Mouse (Mus musculus) colon, adult 2 months (tissue): Measurements from ENCODE around the gene Clec5a. TPM values are rescaled to one million over a fixed set of nuclear protein-coding genes. Genes with fewer than 3 reads are reported as not detected.

Experiments
- polyA plus RNA-seq: library from polyadenylated mRNA; depleted of rRNA; stranded (reverse); fragments of >200 nt; gene quantifications from 2 replicates; pipeline ENCODE4 v1.2.3, GENCODE M21; 2012; rRNA removed

Gene Clec5a
- 0.28 TPM in 1 of 2 replicates, not detected in the other for polyA plus RNA-seq

GRCm38 (mm10) chr6:40585645-40586044, at the start of gene Clec5a:
TSS of gene Clec5a (minus strand) at chr6:40585821.

GRCm38 (mm10) chr6:40628406-40629000, 42.9 kb upstream of the Clec5a start, which contains the start of gene Mgam:
TSS of gene Mgam (plus strand) at chr6:40628831.

GRCm38 (mm10) chr6:40613260-40613852, 27.7 kb upstream of the Clec5a start, which contains the start of gene Tas2r138:
TSS of gene Tas2r138 (minus strand) at chr6:40613310.

GRCm38 (mm10) chr6:40569187-40569586, 16.4 kb downstream of the Clec5a start, which contains the start of gene Olfr460:
TSS of gene Olfr460 (plus strand) at chr6:40569487.

GRCm38 (mm10) chr6:40554950-40555349, 30.7 kb downstream of the Clec5a start, which contains the start of gene Olfr461:
TSS of gene Olfr461 (minus strand) at chr6:40555050.

Other genes starting within 250 kb of the Clec5a start
- gene E330009J07Rik, start 149.7 kb downstream of the Clec5a start, polyA plus RNA-seq: 8.6 and 9.7 TPM in 2 replicates
- gene Wee2, start 146.7 kb downstream of the Clec5a start, polyA plus RNA-seq: not detected in 2 replicates
- 5.5 and 7.2 TPM in 2 replicates for gene Ssbp1, start 114.5 kb downstream of the Clec5a start, polyA plus RNA-seq
- gene Tas2r137, start 94.6 kb downstream of the Clec5a start, polyA plus RNA-seq: not detected in 2 replicates
- not detected in 2 replicates for gene Tas2r108, start 92.3 kb downstream of the Clec5a start, polyA plus RNA-seq
- not detected in 2 replicates for gene Prss37, start 66.3 kb downstream of the Clec5a start, polyA plus RNA-seq
- gene Olfr461, start 30.8 kb downstream of the Clec5a start, polyA plus RNA-seq: not detected in 2 replicates
- gene Olfr460, start 16.3 kb downstream of the Clec5a start, polyA plus RNA-seq: not detected in 2 replicates
- gene Tas2r138, start 27.5 kb upstream of the Clec5a start, polyA plus RNA-seq: not detected in 2 replicates
- gene Mgam, start 43.0 kb upstream of the Clec5a start, polyA plus RNA-seq: 36.4 and 41.1 TPM in 2 replicates